Mouse (Mus musculus): Measurements from ENCODE around the gene Lrmda.

Gene Lrmda

DNA sequence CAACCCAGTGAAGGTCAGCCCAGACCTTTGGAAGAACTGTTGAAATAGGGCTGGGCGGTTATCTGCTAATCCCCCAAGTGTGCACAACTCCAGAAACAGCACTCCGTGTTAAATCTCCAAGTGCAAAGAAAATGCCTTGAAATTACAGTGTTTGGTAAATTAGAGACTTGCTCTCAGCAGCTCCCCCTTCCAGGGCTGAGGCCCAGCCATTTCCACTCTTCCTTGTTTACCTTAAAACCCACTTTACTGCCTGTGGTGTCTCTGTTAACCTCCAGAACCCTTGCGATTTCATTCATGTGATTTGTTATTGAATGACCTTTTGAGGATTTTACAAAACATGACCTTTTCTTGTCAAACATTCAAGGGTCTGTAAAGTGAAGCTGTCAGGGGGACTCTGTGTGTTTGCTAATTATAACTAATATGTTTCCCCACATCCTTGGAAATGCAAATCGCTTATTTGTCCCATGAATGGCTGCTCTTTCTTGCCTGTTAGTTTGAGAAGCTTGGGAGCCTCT lies 136.1 kb downstream of the Lrmda start:
- no peak for DNase-seq (ENCODE audit: low spot score in 2 of 2)

DNA sequence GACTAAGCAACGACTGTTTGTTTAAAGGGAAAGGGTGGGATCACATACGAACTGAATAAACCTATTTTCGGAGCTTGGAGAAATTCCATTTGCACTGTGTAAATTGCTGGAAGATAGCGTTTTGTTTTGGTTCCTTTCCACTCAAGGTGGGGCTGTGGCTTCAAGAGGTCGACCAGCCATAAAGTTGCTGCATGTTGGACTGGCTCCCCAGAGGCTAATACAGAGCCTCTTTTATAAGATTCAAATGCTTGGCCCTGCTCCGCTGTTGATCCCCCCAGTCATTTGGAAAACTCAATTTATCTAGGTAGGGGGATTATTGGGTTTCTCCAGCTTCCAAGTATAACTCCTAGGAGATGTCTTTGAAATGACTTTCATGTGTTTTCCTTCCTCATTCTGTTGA lies 137.5 kb downstream of the Lrmda start:
- DNase-seq (ENCODE audit: low spot score in 2 of 2) = no peak

DNA sequence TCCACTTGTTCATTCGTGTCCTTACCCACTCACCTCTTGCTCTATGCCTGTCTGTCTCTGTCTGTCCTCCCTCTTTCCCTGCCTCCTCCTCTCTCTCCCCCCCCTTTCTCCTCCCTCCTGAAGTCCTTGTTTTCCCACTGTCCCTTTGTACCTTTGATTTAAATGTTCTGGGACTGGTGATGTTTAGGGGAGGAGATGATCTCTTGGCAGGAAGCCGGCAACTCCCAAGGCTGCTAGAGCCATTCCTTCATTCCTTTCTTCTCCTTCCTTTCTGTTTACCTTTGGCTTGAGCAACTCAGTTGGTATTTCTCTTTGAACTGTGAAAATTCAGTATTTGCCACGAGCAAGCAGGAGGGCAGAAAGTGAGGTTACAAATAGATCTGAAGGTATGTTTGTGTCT lies 141.9 kb downstream of the Lrmda start:
- DNase-seq (ENCODE audit: low spot score in 2 of 2) = no peak

DNA sequence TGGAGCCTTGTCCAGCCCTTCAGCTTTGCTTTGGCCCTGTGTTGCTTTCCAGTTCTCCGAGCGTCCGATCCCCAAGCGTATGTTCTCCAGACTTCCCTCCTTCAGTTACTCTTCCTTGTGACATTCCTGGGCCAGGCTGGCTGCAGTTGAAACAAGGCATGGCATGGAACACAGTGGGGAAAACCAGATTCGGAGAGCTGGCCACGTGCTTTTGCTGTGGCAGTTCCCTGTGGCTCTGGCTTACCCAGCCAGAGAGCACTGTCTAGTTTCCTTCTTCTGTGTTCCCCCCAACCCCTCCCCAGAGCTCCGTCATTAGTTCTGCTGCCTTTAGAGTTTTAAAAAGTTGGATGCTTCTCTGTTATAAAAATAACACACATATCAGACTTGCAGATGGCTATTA lies 147.8 kb downstream of the Lrmda start:
- DNase-seq (ENCODE audit: low spot score in 2 of 2) = no peak

DNA sequence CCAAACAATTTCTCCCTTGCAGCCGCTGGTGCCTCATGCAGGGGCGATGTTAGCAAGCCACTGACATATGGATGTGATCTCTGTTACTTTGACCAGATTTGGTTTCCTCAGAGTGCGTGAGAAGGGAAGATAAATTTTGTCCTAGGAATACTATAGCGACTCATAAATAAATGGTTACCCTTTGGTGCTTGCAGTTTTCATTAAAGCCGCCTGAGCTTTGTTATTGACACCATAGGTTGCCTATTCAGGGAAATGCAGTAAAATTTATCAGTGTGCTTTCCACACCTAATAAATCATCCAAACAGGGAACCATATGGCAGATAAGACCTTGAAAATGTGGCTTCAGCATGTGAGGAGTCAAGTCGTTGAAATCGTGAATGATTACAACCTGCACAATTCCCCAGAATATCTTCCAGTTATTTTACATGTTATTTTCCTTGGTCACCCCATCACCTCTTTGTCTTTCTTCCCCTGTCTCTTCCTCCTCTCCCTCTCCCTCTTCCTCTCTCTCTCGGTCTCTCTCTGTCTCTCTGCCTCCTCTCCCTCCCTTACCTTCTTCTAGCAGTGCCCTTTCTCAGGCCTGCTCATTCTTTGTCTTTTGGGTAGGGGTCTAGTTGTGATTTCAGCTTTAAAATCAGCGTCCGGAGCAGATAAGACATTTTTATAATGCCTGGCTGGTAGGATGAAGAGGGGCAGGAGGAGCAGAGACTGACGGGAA lies 148.7 kb downstream of the Lrmda start:
- no peak for DNase-seq (ENCODE audit: low spot score in 2 of 2)

DNA sequence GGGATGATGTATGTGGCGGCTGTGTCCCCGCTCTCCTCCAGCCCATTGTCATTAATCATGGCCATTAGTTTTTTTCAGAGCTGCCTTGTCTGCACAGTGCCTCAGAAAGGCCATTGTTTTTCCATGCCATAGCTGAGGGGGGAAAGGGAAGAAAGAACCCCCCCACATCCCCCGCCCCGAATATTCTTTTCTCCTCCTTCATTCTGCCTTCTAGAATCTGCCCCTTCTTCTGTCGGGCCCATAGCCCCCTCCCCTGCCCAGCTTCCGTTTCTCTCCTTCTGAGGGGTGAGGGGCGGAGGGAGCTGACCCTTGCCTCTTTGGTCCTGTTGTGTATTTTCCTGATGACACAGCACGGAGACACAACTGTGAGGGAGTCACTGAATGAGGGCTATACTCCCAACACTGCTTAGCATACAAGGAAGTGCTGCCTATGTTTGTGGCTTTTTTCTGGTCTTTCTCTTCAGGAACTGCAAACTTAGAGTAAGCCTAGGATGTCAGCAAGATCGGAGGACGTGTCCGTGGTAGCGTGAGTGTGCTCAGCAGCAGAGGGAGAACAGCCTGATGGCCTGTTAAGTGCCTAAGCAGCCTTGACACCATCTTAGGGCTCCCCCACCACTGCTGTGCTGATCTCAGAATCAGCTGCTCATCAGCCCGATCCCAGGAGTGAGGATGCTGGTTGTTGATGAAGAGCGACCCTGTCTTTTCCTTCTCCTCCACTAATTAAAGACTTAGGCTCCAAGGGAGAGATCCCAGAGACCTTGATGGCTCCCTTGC lies 149.5 kb downstream of the Lrmda start:
- no peak for DNase-seq (ENCODE audit: low spot score in 2 of 2)

DNA sequence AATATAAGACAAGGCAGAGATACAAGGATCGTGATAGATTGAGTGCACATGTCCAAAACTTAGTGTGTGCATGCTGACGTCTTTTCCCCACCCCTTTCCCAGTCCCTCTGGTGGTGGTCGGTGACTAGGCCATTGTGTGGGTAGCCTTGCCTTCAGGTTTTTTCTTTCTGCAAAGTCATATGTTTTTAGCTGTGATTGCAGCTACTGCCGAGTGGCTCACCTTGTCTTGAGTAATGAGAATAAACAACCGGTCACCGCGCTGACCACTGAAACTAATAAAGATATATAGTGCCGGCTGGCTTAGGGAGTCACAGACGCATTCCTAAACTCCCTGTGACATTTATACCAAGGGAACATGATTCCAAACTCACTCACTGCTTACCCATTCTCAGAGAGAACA lies 155.2 kb downstream of the Lrmda start:
- DNase-seq (ENCODE audit: low spot score in 2 of 2) = no peak

DNA sequence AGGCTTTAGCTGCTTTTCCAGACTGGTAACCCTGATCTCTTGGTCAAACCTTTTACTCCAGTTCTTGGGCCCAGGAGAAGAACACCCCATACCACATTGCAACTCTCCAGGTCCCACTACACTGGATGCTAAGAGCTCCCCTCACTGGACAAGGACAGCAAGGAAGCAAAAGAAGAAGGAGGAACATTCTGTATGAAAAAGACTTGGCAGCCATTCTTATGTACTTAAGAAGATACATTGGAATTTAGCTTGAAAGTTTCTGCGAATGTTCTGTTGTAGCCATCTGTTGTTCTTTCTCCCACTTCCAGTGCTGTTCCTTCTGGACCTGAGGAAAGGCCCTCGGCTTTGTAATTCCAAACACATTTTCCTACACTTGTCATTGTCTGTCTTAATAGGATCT lies 160.2 kb downstream of the Lrmda start:
- no peak for DNase-seq (ENCODE audit: low spot score in 2 of 2)

DNA sequence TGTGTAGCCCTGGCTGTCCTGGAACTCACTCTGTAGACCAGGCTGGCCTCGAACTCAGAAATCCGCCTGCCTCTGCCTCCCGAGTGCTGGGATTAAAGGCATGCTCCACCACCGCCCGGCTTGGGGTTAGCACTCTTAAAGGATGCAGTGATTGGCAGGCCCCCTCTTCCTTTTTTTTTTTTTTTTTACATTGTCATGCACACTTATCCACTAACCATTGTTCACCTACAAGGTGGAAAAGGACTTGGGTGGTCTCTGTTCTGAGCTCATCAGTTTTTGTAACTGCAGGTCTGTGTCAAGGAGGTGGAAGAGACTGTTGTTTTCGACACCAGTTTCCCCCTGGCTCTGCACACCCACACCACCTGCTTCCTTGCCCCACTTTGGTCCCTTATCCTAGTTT lies 162.0 kb downstream of the Lrmda start:
- no peak for DNase-seq (ENCODE audit: low spot score in 2 of 2)

DNA sequence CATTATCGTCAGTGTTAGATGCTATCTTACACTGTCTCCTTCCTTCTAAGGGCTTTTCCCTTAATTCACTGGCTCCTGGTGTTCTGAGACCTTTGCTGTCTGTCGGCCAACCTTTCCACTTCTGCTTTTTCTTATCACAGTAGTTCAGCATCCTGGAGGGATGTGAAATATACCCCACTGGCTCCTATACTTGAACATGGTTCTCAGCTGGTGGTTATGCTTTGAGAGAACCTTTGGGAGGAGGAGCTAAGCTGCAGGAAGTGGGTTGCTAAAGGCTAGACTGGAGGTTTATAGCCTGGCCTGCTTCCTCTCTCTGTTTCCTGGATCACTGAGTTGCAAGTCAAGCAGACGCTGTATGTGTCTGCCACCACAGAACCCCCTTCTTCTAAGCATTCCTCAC lies 163.7 kb downstream of the Lrmda start:
- no peak for DNase-seq (ENCODE audit: low spot score in 2 of 2)

DNA sequence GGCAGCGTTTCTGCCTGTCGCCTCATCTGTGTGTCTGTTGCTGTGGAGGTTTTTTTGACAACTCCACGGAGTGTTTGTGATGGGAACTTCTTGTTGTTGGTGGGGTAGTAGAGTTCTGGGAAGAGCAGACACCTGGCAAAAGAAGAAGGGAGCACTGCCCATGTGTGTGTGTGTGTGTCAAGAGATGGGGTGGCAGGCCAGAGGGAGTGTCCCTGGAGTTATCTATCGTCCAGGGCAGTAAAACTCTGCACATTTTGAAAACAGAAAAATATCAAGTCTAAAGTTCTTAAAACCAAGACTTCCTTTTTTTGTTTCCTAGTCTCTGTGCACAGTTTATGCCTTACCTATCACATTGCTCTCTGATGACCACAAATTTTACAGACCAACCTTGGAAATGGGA lies 165.9 kb downstream of the Lrmda start:
- no peak for DNase-seq (ENCODE audit: low spot score in 2 of 2)

DNA sequence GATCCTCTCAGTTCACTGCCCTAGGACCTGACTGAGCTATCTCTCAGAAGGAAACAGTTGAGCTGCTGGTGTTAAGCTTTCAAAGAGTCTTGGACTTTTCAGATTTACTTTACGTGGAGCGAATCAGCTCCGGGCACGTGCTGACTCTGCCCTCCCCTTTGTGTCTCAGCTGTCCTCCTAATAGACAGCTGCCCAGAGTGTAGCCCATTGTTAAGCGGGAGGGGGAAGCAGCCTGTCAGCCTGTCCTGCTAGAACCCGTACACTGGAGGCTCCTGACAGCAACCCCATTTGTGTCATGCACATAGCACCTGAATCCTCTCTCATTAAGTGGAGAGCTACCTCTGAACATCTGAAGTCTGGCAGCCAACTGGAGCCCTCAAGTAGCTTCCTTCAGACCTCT lies 170.6 kb downstream of the Lrmda start:
- DNase-seq (ENCODE audit: low spot score in 2 of 2) = no peak

DNA sequence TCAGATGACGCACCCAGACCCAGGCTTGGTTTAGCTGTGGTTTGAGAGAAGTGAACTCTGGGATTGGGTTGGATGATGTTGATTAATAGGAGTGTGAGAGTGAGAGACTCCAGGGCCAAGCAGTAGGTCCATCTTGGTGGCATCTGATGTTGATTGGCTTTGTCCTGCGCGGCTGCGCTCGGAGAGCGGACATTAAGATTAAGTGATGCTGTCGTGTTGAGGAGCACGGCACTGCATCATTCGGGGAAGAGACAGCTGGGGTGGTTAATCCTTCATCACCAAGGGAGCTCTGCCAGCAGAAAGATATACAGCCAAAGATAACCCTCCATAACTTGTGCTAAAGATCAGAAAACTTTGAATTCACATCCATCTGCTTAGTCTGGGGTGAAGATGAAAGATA lies 172.7 kb downstream of the Lrmda start:
- no peak for DNase-seq (ENCODE audit: low spot score in 2 of 2)

DNA sequence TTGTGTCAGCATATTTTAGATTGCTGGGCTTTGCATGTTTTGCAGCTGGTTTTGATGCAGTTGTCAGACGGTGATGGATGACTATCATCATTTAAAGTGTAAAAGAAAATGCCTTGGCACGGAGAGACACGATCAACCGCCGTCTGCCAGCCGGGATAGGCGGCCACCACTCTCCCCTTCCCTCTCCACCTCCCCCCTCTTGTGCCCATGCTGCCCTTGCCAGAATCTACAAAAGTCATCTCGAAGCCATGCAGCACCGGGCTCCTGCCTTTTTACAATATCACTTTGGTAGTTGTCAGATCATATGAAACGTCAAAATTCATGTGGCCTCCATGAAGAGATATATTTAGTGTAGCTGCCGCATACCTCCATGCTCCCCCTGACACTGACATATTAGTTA lies 178.5 kb downstream of the Lrmda start:
- no peak for DNase-seq (ENCODE audit: low spot score in 2 of 2)

DNA sequence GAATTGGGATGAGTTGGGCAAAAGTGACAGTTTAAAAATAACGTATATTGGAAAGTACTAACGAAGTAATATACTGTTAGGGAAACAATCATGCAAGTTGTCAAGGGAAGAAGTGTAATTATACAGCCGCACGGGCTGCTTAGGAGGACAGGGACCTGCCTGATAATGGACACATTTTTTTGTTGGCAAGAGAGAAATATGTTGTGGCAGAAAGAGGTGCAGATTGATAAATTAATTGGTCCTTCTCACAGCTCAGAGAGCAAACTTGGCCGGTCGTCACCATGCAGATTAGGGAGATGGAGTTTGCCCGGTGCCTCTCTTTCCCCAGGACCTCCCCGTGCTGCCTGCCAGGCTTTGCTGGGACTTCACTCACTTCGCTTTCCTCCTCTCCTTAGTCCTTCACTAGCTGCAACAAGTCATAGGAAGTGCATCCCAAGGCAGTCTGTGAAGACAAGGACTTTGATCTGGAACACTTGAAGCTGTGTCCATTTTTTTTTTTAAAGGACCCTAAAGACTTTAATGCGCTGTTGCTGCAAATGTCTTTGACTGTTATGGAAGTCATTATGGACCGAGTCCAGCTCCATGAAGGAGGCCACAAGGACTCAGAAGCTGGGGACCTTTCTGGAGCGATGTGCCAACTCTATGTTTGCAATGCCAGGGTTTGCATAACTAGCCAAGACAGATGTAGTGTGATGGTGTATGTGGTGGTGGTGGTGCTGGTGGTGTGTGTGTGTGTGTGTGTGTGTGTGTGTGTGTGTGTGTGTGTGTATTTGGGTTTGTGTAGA lies 179.3 kb downstream of the Lrmda start:
- no peak for DNase-seq (ENCODE audit: low spot score in 2 of 2)

DNA sequence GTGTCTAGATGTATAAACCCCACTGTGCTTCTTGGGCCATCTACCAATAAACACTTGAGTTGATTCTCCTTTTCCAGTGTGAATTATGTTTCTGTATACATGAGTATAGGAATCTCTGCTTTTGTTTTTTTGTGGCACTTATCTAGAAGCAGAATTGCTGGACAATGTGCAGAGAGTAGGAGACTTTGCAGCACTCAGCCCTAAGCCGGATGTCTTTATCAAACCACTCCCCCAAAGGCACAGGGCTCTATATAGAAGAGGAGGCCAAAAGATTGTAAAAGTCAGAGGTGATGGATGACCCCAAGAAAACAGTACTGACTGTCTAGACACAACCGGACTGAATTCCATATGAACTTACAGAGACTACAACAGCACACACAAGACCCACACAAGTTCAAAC lies 182.2 kb downstream of the Lrmda start:
- DNase-seq (ENCODE audit: low spot score in 2 of 2) = no peak

DNA sequence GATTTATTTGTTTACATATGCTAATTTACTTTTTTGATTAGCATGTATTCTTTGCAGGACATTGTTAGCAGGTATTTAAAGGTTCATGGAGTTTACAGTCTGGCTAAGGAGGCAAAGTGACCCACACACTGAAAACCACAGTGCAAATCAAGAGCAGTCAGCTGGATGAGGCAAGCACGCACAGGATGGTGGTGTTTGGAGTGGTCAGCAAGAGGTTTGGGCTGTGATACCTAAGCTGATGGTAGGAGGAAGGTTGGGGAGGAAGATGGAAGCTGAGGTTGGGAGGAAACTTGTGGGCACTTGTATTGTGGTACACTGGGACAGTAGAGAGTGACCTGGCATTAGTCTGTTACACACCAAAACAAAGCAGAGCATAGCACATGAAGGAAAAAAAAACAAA lies 191.1 kb downstream of the Lrmda start:
- no peak for DNase-seq (ENCODE audit: low spot score in 2 of 2)

DNA sequence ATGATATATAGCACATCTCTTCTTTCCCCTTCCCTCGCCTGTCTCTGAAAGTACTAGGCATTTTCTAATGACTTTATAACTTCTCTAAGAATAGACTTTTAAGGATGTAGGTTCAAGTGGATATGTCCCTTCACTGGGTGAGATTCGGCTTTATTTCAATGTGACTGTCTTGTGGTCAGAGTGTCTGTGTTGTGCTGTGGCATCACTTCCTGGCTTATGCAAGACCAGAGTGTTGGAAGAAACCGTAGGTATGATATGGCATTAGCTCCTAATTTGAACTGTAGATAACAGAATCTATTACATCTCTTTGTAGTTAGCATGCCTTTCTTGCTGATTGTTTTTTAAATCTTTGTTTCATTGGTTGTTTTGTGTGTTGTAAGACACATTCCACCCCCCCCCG lies 198.7 kb downstream of the Lrmda start:
- no peak for DNase-seq (ENCODE audit: low spot score in 2 of 2)

DNA sequence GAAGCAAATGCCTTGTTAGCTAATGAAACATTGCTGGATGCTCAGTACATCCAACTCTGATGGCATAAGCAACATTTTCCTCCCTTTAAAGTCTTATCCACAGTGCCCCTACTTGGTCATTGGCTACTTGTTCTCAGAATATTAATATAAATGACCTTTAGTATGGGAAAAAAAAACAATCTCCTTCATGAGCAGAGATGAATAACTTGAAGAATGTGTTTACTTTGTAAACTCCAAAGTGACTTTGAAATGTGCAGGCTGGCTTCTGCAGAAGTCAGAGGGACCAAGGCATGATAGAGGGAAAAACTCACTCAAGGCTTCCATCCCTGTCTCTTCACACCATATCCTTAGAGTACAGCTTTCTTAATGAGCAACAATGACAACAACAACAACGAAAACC lies 202.5 kb downstream of the Lrmda start:
- no peak for DNase-seq (ENCODE audit: low spot score in 2 of 2)

DNA sequence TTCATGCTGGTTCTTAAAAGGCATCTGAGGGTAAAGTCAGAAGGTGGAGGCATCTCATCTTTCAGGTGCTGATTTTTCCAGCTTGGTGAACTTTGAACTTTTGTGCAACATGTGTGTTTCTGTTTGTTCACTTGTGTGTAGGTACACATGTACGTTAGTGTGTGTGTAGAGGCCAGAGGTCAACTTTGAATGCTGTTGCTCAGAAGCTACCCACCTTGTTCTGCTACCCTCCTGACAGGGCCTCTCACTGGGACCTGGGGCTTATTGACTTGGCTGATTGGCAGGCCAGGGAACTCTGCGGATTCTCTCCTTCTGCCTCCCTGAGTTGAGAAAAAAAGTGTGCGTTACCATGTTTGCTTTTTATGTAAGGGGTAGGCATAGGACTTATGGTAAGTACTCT lies 203.1 kb downstream of the Lrmda start:
- DNase-seq (ENCODE audit: low spot score in 2 of 2) = no peak

DNA sequence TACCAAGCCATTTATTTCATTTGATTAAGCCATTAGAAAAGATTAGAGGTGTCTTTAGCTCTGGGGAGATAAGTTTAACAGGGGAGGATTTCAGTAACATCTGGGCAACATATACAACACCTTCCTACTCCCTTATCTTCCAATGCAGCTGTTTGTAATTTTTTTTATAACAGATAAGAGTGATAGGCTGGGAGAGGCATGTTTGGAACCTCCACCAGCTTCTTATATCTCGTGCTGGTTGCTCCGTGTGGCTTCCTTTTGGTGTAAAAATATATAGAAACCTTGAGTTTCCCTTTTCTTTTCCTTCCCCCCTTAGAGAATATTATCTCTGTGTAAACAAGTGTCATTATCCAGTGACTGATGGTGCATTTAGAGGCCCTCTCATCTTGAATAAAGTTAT lies 206.7 kb downstream of the Lrmda start:
- no peak for DNase-seq (ENCODE audit: low spot score in 2 of 2)

DNA sequence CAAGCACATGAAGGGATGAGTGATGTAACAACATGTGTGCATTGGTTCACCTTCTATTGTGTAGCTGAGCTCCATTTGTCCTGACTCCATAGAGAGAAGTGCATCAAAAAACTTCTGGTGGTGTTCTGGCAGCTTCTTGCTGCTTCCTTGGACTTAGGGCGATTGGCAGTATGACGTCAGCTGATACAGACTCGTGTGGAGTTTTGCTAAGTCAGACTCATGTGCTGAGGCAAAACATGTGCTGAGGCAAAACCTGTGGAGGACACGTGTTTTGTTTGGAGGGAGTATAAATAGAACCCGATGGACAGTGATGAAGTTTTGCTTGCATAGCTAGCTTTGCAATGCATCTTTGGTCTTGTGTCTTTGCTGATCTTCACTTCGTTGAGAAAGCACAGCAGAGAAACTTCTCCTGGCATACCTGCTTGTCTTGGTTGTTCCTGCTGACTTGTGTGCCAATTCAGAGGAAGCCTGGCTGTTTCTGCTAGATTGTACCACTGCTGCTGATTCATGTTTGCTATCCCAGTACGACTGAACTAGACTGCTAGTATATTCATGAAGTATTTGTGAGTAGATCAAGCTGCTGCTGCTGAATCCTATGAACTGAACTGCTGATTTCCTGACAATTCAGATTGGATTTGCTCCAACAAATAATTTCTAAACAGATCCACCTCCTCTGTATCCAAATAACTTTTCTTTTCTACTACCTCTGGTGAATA lies 208.9 kb downstream of the Lrmda start:
- no peak for DNase-seq (ENCODE audit: low spot score in 2 of 2)

Measured in urinary bladder, postnatal 36 days (tissue).